Mouse (Mus musculus) spleen, adult 12 weeks (tissue): Measurements from ENCODE around the gene Cpa3.
A peak's percentile ranks its signal among the peaks of the same experiment; 100 is the strongest.

Experiments used
- DNase-seq: peaks from one replicate; pipeline ENCODE4 v3.0.0; 2022; ENCODE audit warnings: low spot score

Gene Cpa3

DNA sequence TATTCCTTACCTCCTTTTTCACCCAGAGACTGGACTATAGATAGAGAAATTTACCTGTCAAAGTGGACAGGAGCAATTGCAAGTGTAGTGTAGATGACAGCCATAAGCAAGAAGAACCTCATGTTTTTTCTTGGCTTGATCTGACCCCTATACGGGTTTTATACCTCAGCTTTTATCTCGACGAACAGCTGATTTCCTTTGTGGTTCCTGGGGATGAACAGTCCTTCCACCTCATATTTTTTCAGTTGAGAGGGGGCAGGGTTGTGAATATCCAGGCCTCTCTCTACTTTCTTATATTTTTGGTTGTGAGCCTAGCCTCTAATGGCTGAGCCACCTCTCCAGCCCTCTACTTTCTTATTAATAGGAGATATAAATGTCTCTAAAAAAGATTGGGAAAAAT lies at the start of gene Cpa3:
Cpa3 (minus strand) TSS at position 132 of the 400 bp plus-strand sequence.
- no peak for DNase-seq

DNA sequence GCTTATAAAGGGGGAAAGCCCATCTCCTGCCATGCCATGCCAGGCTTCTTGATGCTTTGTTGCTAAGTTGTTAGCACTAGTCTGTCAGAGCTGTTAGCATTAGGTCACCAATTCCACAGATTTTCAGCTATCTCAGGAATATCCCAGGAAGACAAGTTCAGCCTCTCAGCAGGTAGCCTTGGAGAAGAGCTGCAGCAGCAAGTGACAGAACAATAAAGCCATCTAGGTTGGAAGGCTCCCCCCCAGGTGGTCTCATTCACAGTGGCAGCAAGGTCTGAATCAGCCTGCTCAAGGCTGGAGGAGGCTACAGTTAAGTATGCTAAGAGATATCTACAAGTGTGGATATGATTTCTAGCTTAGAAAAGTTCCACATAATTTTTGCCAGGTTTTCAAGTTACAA lies 49.4 kb upstream of the Cpa3 start:
- DNase-seq: no peak

- no peak for DNase-seq
These were observed 46.8 kb upstream of the Cpa3 start for GRCm38 (mm10) chr3:20288761-20289160.

DNA sequence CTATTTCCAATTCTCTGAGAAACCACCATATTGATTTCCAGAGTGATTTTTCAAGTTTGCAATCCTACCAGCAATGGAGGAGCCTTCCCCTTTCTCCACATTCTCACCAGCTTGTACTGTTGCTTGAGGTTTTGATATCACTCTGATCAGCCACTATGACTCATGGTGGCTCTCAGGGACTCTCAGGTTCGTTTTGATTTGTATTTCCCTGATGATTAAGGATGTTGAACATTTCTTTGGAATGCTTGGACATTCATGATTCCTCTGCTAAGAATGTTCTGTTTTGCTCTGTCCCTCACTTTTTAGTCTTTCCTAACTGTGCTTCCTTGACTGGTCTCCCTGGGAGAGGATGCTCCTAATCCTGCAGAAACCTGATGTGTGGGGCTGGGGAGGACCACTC lies 39.8 kb upstream of the Cpa3 start:
- DNase-seq: no peak

DNA sequence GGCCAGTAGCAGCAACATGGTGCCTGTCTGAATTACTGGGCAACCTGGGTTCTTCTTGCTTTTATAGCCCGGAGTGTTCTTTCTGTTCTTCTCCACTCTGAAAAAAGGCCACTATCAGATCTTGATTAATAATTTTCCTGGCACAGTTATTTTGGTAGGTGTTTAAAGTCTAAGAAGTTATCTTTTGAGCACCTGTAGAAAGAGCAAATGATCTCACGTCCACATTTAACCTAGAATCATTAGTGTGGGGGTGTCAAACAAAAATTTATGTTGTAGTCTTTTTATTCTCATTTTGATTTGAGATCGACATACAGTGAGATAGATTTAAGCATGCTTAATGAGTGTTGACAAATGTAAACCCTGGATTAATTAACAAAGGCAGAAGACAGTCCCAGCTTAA lies 33.7 kb upstream of the Cpa3 start, which contains the start of gene Cpb1:
Cpb1 (minus strand) TSS at position 101 of the 400 bp plus-strand sequence.
- DNase-seq: no peak

DNA sequence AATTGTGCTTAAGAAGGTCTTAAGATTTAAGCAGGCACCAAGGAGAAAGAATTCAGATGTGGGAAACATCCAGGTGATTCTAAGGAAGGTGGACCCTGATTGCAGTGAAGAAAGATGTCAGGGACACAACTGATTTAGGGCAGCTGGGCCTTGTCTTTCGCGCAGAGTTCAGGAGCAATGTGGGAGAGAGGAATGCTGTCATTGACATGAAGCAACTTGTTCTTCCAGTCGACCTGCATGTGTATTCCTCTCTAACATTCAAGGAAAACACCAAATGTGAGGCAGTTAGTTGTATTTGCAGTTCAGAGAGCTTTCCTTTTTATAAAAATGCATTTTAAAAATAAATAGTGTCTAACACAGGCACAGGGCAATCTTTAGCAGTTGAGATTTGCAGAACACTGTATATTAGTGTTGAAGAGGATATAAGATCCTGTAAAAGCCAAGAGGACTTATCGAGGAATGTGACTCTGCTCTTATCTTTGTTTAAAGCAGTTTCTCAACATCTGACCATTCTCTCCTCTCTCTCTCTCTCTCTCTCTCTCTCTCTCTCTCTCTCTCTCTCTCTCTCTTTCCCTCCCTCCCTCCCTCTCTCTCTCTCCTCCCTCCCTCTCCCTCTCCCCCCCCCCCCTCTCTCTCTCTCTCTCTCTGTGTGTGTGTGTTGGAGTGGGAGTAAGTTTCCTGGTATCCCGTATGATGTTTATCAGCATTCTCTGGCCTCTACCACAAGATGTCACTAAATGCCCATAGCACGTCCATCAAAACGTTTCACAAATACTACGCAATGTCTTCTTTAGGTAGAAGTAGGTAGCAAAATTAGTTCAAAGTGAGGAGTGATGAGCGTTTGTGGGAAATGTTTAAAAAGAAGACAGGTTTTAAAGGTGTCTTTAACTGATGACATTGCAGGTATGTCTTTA lies 12.8 kb upstream of the Cpa3 start:
- no peak for DNase-seq

DNA sequence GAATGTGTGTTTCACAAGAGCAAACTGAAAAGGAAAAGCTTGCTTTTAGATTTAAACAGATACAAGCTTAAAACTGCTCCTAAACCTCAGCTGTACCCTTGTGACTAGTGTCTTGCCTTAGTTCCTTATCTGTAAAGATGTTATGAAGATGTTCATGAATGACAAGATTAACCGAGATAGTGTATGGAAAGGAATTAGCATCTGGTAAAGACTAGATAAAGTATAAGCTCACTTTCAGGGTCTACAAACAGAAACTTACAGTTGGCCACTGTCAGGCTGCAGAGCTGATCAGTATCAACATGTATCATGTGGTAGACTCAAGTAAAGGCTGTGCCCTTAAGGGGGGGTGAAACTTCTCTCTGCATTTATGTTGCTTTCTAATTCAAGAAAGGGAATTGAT lies 1.9 kb upstream of the Cpa3 start:
- DNase-seq: no peak

DNA sequence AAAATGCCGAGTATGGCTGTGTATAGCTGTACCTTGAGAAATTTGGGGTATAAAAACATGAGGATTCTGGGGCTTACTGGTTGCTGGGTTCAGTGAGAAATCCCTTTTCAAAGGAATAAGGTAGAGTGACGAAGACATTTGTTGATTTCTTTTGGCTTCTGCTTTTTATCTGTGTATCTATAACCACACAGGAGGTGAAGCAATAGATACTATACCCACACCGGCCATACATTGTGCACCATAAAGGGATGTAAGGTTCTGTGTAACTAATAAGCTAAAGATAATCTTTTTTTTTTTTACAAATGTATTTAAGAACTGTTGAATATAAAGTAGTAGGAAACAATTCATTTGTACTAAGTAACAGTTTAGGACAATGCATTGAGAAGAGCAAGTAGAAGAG lies 2.2 kb downstream of the Cpa3 start:
- DNase-seq: no peak

GRCm38 (mm10) chr3:20236965-20237364 lies 5.0 kb downstream of the Cpa3 start:
- no peak for DNase-seq

- DNase-seq: no peak
These were observed 13.0 kb downstream of the Cpa3 start for GRCm38 (mm10) chr3:20229027-20229426.

GRCm38 (mm10) chr3:20225429-20225828 lies 16.6 kb downstream of the Cpa3 start:
- no peak for DNase-seq

DNA sequence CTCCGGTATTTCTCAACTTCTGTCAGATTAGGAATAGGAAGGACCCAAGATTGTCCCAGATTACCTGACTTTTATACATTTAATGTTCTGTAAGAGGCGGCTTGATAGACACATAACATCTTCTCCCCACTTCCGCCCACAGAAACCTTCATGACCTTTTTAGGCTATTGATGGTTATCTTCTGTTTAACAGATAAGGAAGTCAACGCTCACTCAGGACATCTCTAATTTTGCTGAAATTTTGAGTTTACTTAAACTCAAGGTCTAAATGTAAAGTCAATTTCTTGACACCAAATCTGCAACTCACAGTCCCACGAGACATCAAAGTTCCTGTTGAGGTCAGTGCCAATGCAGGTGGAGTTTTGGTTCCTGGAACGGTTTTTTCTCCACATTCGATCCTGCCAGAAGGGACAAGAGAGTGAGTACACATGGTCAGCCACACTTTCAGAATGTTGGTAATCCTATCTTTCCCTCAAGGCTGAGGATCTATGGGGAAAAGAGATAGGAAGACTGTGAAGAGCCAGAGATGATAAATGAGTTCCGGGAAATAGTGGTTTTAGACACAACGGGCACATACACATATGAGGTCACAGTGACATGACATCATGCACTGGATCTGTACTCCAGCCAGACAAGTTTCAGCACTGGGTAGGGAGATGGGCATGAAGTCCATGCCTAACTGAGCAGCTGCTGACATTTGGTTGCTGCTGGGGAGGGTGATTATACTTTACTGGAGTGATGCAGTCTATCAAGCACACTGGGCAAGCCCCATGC lies 18.9 kb downstream of the Cpa3 start:
- no peak for DNase-seq

GRCm38 (mm10) chr3:20222136-20222535 lies 19.8 kb downstream of the Cpa3 start:
- DNase-seq: no peak

GRCm38 (mm10) chr3:20198869-20199268 lies 43.1 kb downstream of the Cpa3 start:
- peak; percentile 22 for DNase-seq

GRCm38 (mm10) chr3:20197878-20198277 lies 44.1 kb downstream of the Cpa3 start:
- no peak for DNase-seq

DNA sequence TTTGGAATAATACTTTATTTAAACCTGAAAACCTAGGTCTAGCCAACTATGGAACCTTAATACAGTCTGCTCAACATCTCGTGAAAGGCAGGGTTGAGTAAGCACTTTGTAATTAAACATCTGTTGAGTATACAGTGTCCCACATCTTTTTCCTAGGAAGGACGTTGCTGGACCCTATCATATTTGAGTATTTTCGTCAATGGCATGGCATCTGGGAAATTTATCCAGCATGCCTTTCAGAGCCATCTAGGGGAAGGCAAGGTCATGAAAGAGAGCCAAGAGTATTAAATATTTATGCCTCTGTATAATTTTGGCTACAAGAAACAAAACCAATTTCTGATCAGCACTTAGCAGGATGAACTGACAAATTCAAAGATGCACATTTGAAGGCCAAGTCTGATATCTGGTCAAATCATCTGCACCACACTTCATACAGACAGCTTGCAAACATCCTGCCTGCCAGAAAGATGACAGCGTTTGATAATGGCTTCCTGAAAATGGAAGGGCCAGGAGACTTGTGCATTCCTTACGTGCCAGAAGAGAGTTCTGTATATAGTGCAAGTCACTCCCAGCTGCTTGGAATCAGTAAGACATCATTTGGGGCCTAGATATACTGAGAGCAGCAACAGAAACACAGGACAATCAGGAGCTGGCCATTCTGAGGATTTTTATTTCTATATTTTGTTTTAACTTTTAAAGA lies 52.9 kb downstream of the Cpa3 start:
- no peak for DNase-seq

DNA sequence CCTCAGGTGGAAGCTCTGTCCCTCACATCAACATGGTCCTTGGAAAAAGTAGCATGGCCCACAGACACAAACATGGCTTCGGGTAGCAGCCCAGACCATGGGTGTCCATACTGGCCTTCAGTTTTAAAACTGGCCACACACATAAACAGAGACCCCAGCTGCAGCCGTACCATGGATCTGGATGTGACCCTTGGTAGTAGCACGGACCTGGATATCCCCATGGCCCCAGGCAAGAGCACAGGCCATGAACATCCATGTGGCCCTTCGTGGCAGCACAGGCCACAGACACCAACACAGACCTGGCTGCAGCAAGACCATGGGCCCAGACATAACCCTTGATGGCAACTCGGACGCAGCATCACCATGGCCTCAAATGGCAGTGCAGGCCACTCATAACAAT lies 69.6 kb downstream of the Cpa3 start:
- DNase-seq: no peak

- no peak for DNase-seq
These were observed 74.5 kb downstream of the Cpa3 start for GRCm38 (mm10) chr3:20167487-20167886.
